Mouse (Mus musculus): ENCODE data around the gene Golt1a.

GRCm38 (mm10) chr1:133262628-133263027, 47.0 kb upstream of the Golt1a start:
- no peak for TF ChIP-seq ZNF384 (IDR thresholded peaks at IDR 0.05; ENCODE audit: low read depth, low read length)
- TF ChIP-seq CTCF (conservative IDR thresholded peaks at IDR 0.05 in 1 of 2, IDR thresholded peaks at IDR 0.05 in 1 of 2; ENCODE audit: low read depth in 2 of 2, low read length in 2 of 2) = no peak
- TF ChIP-seq ELF1 (IDR thresholded peaks at IDR 0.05; ENCODE audit: low read depth, low read length) = no peak
- TF ChIP-seq EP300 (IDR thresholded peaks at IDR 0.05; ENCODE audit: low read length) = no peak
- TF ChIP-seq GABPA (IDR thresholded peaks at IDR 0.05; ENCODE audit: insufficient replicate concordance, low read depth, low read length) = no peak
- no peak for TF ChIP-seq SMC3 (IDR thresholded peaks at IDR 0.05; ENCODE audit: low read depth, low read length)
- no peak for TF ChIP-seq POLR2A (IDR thresholded peaks at IDR 0.05; ENCODE audit: low read depth, low read length)
